ENCODE assay signal across 27 mouse cellular contexts in the genomic region with DNA sequence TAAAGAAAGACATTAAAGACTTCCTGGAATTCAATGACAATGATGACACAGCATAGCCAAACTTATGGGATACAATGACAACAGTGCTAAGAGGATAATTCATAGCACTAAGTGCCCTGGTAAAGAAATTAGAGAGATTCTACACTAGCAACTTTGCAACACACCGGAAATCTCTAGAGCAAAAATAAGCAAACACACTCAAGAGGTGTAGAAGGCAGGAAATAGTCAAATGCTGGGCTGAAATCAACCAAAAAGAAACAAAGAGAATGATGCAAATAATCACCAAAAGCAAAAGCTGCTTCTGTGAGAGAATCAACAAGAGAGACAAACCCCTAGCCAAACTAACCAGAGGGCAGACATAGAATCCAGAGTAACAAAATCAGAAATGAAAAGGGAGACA. TPM values are rescaled to one million over a fixed set of nuclear protein-coding genes. Genes with fewer than 3 reads are reported as not detected.
A peak's percentile ranks its signal among the peaks of the same experiment; 100 is the strongest.
DNase-seq lines count a peak whose midpoint lies in the region; ATAC-seq lines count a peak whose summit lies in the region.
"Had no signal": no experiment of that assay in that cellular context is flagged by ENCODE, and none has a peak within 500 bp of the region (broad histone marks: within the 10 kb centered on the region; RNA-seq: fewer than 3 reads in every experiment).

No protein-coding gene starts in this region.

- peak; percentile 22 for DNase-seq in CD4-positive, CD25-positive, alpha-beta regulatory T cell, adult 2 months (ENCODE audit: low read depth, low spot score)
- no peak for DNase-seq in left cerebral cortex, postnatal 25 days (ENCODE audit: low spot score in 2 of 2)
- no peak for DNase-seq in urinary bladder, adult 2 months (ENCODE audit: low spot score)
- DNase-seq in midbrain, embryonic 10.5 days (ENCODE audit: low spot score): no peak
- DNase-seq: adrenal gland, adult 2 months; adrenal gland, postnatal 10 days; adrenal gland, postnatal 25 days; B cell, adult 2 months; cerebellum, adult 11 months; cerebellum, adult 18-20 months; cerebellum, adult 8-10 months; cerebellum, adult 9-11 months; cerebellum, postnatal 14 days; cerebellum, postnatal 36 days; embryo, embryonic 11 days; forebrain, postnatal 0 days had no signal

- no peaks in the 10 kb centered on the region for H3K4me1 ChIP-seq in midbrain, embryonic 10.5 days
- H3K4me1 ChIP-seq: embryonic facial prominence, embryonic 13.5 days; embryonic facial prominence, embryonic 15.5 days; forebrain, embryonic 10.5 days; forebrain, embryonic 12.5 days had no signal

- H3K9me3 ChIP-seq in midbrain, embryonic 10.5 days (replicated peaks): no peaks in the 10 kb centered on the region
- H3K9me3 ChIP-seq: embryonic facial prominence, embryonic 13.5 days; embryonic facial prominence, embryonic 15.5 days; forebrain, embryonic 10.5 days; forebrain, embryonic 12.5 days; G1E had no signal

- H3K27me3 ChIP-seq in midbrain, embryonic 10.5 days (ENCODE audit: low read depth, poor library complexity, severe bottlenecking): no peaks in the 10 kb centered on the region
- H3K27me3 ChIP-seq: CH12.LX; embryonic facial prominence, embryonic 13.5 days; embryonic facial prominence, embryonic 15.5 days; forebrain, embryonic 12.5 days; Patski had no signal

- intact Hi-C loops in left cerebral cortex, postnatal 25 days (cut with DNase I): no loop called here

- peak; percentile 14 for ATAC-seq in activated CD4-positive, CD25-positive, alpha-beta regulatory T cell, adult 4 months
- peak; percentile 68 for ATAC-seq in inflammation-experienced regulatory T-cells, adult 6 months
- ATAC-seq: forebrain, embryonic 14.5 days; forebrain, postnatal 0 days; Patski had no signal

- 95% methylated on average over 1 of the region's 1 CpGs for whole genome bisulfite sequencing in midbrain, embryonic 10.5 days

- H3K36me3 ChIP-seq in midbrain, embryonic 10.5 days: 0 out of 2 replicates have a peak, but pooled peaks cover 2% of the 10 kb centered on the region
- H3K36me3 ChIP-seq: embryonic facial prominence, embryonic 13.5 days; embryonic facial prominence, embryonic 15.5 days; forebrain, embryonic 12.5 days had no signal

- no peak overlapping the region for H3K4me3 ChIP-seq in midbrain, embryonic 10.5 days
- H3K4me3 ChIP-seq: embryonic facial prominence, embryonic 13.5 days; embryonic facial prominence, embryonic 15.5 days; erythroblast, embryonic 14.5 days; forebrain, embryonic 10.5 days; forebrain, embryonic 12.5 days had no signal

- H3K27ac ChIP-seq in midbrain, embryonic 10.5 days (replicated peaks): no peak overlapping the region
- H3K27ac ChIP-seq: embryonic facial prominence, embryonic 13.5 days; embryonic facial prominence, embryonic 15.5 days; forebrain, embryonic 10.5 days; forebrain, embryonic 12.5 days had no signal

RNA-seq across cellular contexts. Expression of a gene that starts 24.9 kb away (rescaled TPM):
- 10 to 100 TPM; 43.0 to 48.1 TPM for polyA plus RNA-seq in activated CD4-positive, CD25-positive, alpha-beta regulatory T cell, adult 4 months (2017; shearing (Covaris generic))
- polyA plus RNA-seq in inflammation-experienced regulatory T-cells, adult 6 months (2017; shearing (Covaris generic)): 10 to 100 TPM; 49.5 to 55.4 (median 54.2) TPM
- 10 to 100 TPM; 35.7 to 37.3 TPM for total RNA-seq in left cerebral cortex, postnatal 25 days (2021)
- polyA plus RNA-seq in urinary bladder, adult 2 months (2012; rRNA removed): 107 and 133 TPM in 2 replicates
- polyA plus RNA-seq in midbrain, embryonic 10.5 days (2016; fragmentation: Nextera tagmentation; extraction: Ambion mirVana): 41.5 and 46.4 TPM in 2 replicates
- polyA plus RNA-seq: erythroblast, embryonic 14.5 days had no signal

RNA-seq across cellular contexts. Expression of a gene that starts 24.9 kb away (rescaled TPM):
- polyA plus RNA-seq in activated CD4-positive, CD25-positive, alpha-beta regulatory T cell, adult 4 months (2017; shearing (Covaris generic)): 100 to 1,000 TPM; 108 to 110 TPM
- polyA plus RNA-seq in inflammation-experienced regulatory T-cells, adult 6 months (2017; shearing (Covaris generic)): 100 to 1,000 TPM; 125 to 133 (median 127) TPM
- 10 to 100 TPM; 44.8 to 49.4 TPM for total RNA-seq in left cerebral cortex, postnatal 25 days (2021)
- 53.4 and 58.5 TPM in 2 replicates for polyA plus RNA-seq in urinary bladder, adult 2 months (2012; rRNA removed)
- 40.2 and 43.0 TPM in 2 replicates for polyA plus RNA-seq in midbrain, embryonic 10.5 days (2016; fragmentation: Nextera tagmentation; extraction: Ambion mirVana)

RNA-seq across cellular contexts. Expression of a gene that starts 40.5 kb away (rescaled TPM):
- 100 to 1,000 TPM; 153 to 177 TPM for polyA plus RNA-seq in activated CD4-positive, CD25-positive, alpha-beta regulatory T cell, adult 4 months (2017; shearing (Covaris generic))
- polyA plus RNA-seq in inflammation-experienced regulatory T-cells, adult 6 months (2017; shearing (Covaris generic)): 100 to 1,000 TPM; 110 to 379 (median 324) TPM
- total RNA-seq in left cerebral cortex, postnatal 25 days (2021): under 1 TPM in 1 of 2 experiments, not detected in 1; 0.44 TPM
- 41.1 and 51.2 TPM in 2 replicates for polyA plus RNA-seq in urinary bladder, adult 2 months (2012; rRNA removed)
- polyA plus RNA-seq in midbrain, embryonic 10.5 days (2016; fragmentation: Nextera tagmentation; extraction: Ambion mirVana): 0.64 and 0.65 TPM in 2 replicates

Comparison
In these comparisons a context has a peak if more than half of its experiments do, and no peak if none do; other contexts are left out.
1. RNA of a gene that starts 40.5 kb away (polyA plus RNA-seq): 110 to 379 TPM in inflammation-experienced regulatory T-cells, adult 6 months, 153 to 177 TPM in activated CD4-positive, CD25-positive, alpha-beta regulatory T cell, adult 4 months and 41.1 to 51.2 TPM in urinary bladder, adult 2 months; 0.64 to 0.65 TPM in midbrain, embryonic 10.5 days; every median in the first group is over 10 times any median in the second.